Mouse (Mus musculus): ENCODE data around the gene Fam240a. TPM values are rescaled to one million over a fixed set of nuclear protein-coding genes. Genes with fewer than 3 reads are reported as not detected.

The Fam240a gene
- polyA plus RNA-seq, 1 experiment: not detected

GRCm38 (mm10) chr9:110887388-110888303, 29.0 kb downstream of the Fam240a start:
- H3K4me3 ChIP-seq (ENCODE audit: insufficient read depth, low read length): no peak overlapping the region
- H3K27ac ChIP-seq (ENCODE audit: insufficient read depth, low read length): no peak overlapping the region
- no peaks in the 10 kb centered on the region for H3K4me1 ChIP-seq (ENCODE audit: control insufficient read depth, insufficient read depth, low read length)
- TF ChIP-seq CTCF (IDR thresholded peaks at IDR 0.05; ENCODE audit: borderline replicate concordance, insufficient read depth, low read length) (no peak), POLR2A (IDR thresholded peaks at IDR 0.05; ENCODE audit: low read depth, low read length) (no peak)

- TF ChIP-seq CTCF (IDR thresholded peaks at IDR 0.05; ENCODE audit: borderline replicate concordance, insufficient read depth, low read length) (no peak), POLR2A (IDR thresholded peaks at IDR 0.05; ENCODE audit: low read depth, low read length) (no peak)
- no peak overlapping the region for H3K27ac ChIP-seq (ENCODE audit: insufficient read depth, low read length)
- peaks cover 12% of the 10 kb centered on the region; the same call in 1 of the 2 replicates for H3K4me1 ChIP-seq (ENCODE audit: control insufficient read depth, insufficient read depth, low read length)
- no peak overlapping the region for H3K4me3 ChIP-seq (ENCODE audit: insufficient read depth, low read length)
Observed at GRCm38 (mm10) chr9:110881953-110882352, 34.7 kb downstream of the Fam240a start.

GRCm38 (mm10) chr9:110880772-110881171, 35.9 kb downstream of the Fam240a start:
- peaks cover 12% of the 10 kb centered on the region; the same call in 1 of the 2 replicates for H3K4me1 ChIP-seq (ENCODE audit: control insufficient read depth, insufficient read depth, low read length)
- no peak overlapping the region for H3K27ac ChIP-seq (ENCODE audit: insufficient read depth, low read length)
- H3K4me3 ChIP-seq (ENCODE audit: insufficient read depth, low read length): peak overlapping the region; percentile 58
- TF ChIP-seq POLR2A (IDR thresholded peaks at IDR 0.05; ENCODE audit: low read depth, low read length): no peak
- TF ChIP-seq CTCF (IDR thresholded peaks at IDR 0.05; ENCODE audit: borderline replicate concordance, insufficient read depth, low read length): no peak

GRCm38 (mm10) chr9:110879998-110880561, 36.6 kb downstream of the Fam240a start, which contains the start of gene Tmie:
Gene Tmie (minus strand): TSS chr9:110880113.
- H3K27ac ChIP-seq (ENCODE audit: insufficient read depth, low read length): no peak within 1 kb of the TSS
- peak within 1 kb of the TSS; percentile 58 for H3K4me3 ChIP-seq (ENCODE audit: insufficient read depth, low read length)
- TF ChIP-seq CTCF (IDR thresholded peaks at IDR 0.05; ENCODE audit: borderline replicate concordance, insufficient read depth, low read length): no peak
- TF ChIP-seq POLR2A (IDR thresholded peaks at IDR 0.05; ENCODE audit: low read depth, low read length): peak; percentile 62
- H3K4me1 ChIP-seq (ENCODE audit: control insufficient read depth, insufficient read depth, low read length): peaks cover 12% of the 10 kb centered on the region; the same call in 1 of the 2 replicates

GRCm38 (mm10) chr9:110879191-110879920, 37.3 kb downstream of the Fam240a start, which contains the start of gene Als2cl:
Gene Als2cl (plus strand): TSS chr9:110879870.
- peak within 1 kb of the TSS; percentile 58 for H3K4me3 ChIP-seq (ENCODE audit: insufficient read depth, low read length)
- H3K4me1 ChIP-seq (ENCODE audit: control insufficient read depth, insufficient read depth, low read length): peaks cover 12% of the 10 kb centered on the region; the same call in 1 of the 2 replicates
- H3K27ac ChIP-seq (ENCODE audit: insufficient read depth, low read length): no peak within 1 kb of the TSS
- TF ChIP-seq POLR2A (IDR thresholded peaks at IDR 0.05; ENCODE audit: low read depth, low read length) (no peak), CTCF (IDR thresholded peaks at IDR 0.05; ENCODE audit: borderline replicate concordance, insufficient read depth, low read length) (no peak)

- no peak overlapping the region for H3K27ac ChIP-seq (ENCODE audit: insufficient read depth, low read length)
- H3K4me3 ChIP-seq (ENCODE audit: insufficient read depth, low read length): no peak overlapping the region
- no peak for TF ChIP-seq POLR2A (IDR thresholded peaks at IDR 0.05; ENCODE audit: low read depth, low read length)
- no peak for TF ChIP-seq CTCF (IDR thresholded peaks at IDR 0.05; ENCODE audit: borderline replicate concordance, insufficient read depth, low read length)
- peaks cover 12% of the 10 kb centered on the region; the same call in 1 of the 2 replicates for H3K4me1 ChIP-seq (ENCODE audit: control insufficient read depth, insufficient read depth, low read length)
Observed at GRCm38 (mm10) chr9:110877888-110878287, 38.8 kb downstream of the Fam240a start.

- H3K4me1 ChIP-seq (ENCODE audit: control insufficient read depth, insufficient read depth, low read length): peaks cover 12% of the 10 kb centered on the region; the same call in 1 of the 2 replicates
- no peak overlapping the region for H3K4me3 ChIP-seq (ENCODE audit: insufficient read depth, low read length)
- H3K27ac ChIP-seq (ENCODE audit: insufficient read depth, low read length): no peak overlapping the region
- TF ChIP-seq POLR2A (IDR thresholded peaks at IDR 0.05; ENCODE audit: low read depth, low read length) (no peak), CTCF (IDR thresholded peaks at IDR 0.05; ENCODE audit: borderline replicate concordance, insufficient read depth, low read length) (no peak)
Observed at GRCm38 (mm10) chr9:110877353-110877752, 39.3 kb downstream of the Fam240a start.

GRCm38 (mm10) chr9:110875288-110875695, 41.4 kb downstream of the Fam240a start:
- H3K27ac ChIP-seq (ENCODE audit: insufficient read depth, low read length): no peak overlapping the region
- TF ChIP-seq CTCF (IDR thresholded peaks at IDR 0.05; ENCODE audit: borderline replicate concordance, insufficient read depth, low read length): no peak
- TF ChIP-seq POLR2A (IDR thresholded peaks at IDR 0.05; ENCODE audit: low read depth, low read length): no peak

GRCm38 (mm10) chr9:110874660-110875191, 41.9 kb downstream of the Fam240a start:
- no peak overlapping the region for H3K4me3 ChIP-seq (ENCODE audit: insufficient read depth, low read length)
- peaks cover 5% of the 10 kb centered on the region; the same call in 1 of the 2 replicates for H3K4me1 ChIP-seq (ENCODE audit: control insufficient read depth, insufficient read depth, low read length)
- H3K27ac ChIP-seq (ENCODE audit: insufficient read depth, low read length): no peak overlapping the region
- no peak for TF ChIP-seq CTCF (IDR thresholded peaks at IDR 0.05; ENCODE audit: borderline replicate concordance, insufficient read depth, low read length)
- TF ChIP-seq POLR2A (IDR thresholded peaks at IDR 0.05; ENCODE audit: low read depth, low read length): no peak

More at GRCm38 (mm10) chr9:110875288-110875695, 41.4 kb downstream of the Fam240a start:
- H3K4me1 ChIP-seq (ENCODE audit: control insufficient read depth, insufficient read depth, low read length): peaks cover 5% of the 10 kb centered on the region; the same call in 1 of the 2 replicates
- no peak overlapping the region for H3K4me3 ChIP-seq (ENCODE audit: insufficient read depth, low read length)

Measured in embryonic fibroblast, embryonic 13.5 days (primary cell).